Mouse (Mus musculus): ENCODE measurements around the gene Comt.

Comt gene

GRCm38 (mm10) chr16:18410418-18410817 lies 16.2 kb downstream of the Comt start:
- DNase-seq = no peak

GRCm38 (mm10) chr16:18409776-18410175 lies 16.9 kb downstream of the Comt start:
- no peak for DNase-seq

DNA sequence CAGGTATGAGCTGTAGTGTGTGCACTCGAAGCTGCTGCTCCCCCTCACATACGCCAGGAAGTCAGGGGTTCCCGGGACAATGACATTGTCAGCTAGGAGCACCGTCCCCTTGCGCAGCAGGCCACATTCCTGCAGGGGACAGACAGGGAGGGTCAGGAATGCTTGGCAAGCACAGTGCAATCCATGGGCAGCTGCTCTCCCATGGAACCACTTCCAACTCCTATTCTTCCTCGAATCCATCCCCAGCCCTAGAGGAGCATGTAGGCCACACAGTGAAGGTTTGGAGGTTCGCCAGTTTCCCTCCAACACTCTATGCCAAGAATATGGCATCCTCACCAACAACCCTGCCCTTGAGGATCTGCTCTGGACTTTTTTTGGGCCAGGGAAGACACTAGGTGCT lies 18.7 kb downstream of the Comt start:
- no peak for DNase-seq

DNA sequence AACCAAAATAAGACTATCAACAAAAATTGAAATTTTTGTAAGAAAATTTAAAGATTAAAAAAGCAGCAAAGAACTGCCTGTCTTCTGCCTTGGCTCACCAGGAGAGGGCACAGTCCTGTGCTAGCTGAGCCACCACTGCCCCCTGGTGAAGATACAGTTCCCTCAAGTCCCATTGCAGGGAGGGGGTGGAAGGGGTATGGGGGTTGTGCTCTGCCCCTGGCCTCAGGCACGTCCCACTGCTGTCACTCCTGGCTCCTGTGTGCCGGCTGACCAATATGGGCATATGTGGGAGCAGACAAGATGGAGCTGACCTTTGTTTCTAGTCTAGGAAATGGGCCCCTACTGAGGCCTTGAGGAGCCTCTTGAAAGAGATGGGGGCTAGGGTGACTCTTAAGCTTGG lies 20.4 kb downstream of the Comt start:
- peak; percentile 68 for DNase-seq

DNA sequence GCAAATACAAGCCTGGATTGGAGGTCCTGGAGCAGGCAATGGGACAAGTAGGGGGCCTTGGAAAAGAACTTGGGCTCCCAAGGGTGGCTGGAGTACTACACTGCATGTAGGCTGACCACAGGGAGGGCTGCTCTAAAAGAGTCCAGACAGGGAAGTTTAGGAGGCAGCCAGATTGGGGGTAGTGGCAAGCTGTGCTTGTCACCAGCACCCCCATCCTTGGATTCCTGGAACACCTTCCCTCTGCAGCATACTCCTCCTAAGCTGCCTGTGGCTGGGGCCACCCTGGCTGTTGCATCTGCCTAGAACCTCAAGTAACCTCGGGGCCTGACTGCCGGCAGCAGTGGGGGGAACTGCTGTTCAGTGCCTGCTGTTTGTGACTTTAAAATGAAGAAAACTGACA lies 20.8 kb downstream of the Comt start:
- no peak for DNase-seq

GRCm38 (mm10) chr16:18405091-18405854 lies 21.4 kb downstream of the Comt start:
- DNase-seq = no peak

- no peak for DNase-seq
These were observed 23.4 kb downstream of the Comt start for GRCm38 (mm10) chr16:18403285-18403684.

GRCm38 (mm10) chr16:18400472-18401216 lies 26.0 kb downstream of the Comt start:
- peak; percentile 89 for DNase-seq

GRCm38 (mm10) chr16:18400028-18400427 lies 26.6 kb downstream of the Comt start:
- no peak for DNase-seq

DNA sequence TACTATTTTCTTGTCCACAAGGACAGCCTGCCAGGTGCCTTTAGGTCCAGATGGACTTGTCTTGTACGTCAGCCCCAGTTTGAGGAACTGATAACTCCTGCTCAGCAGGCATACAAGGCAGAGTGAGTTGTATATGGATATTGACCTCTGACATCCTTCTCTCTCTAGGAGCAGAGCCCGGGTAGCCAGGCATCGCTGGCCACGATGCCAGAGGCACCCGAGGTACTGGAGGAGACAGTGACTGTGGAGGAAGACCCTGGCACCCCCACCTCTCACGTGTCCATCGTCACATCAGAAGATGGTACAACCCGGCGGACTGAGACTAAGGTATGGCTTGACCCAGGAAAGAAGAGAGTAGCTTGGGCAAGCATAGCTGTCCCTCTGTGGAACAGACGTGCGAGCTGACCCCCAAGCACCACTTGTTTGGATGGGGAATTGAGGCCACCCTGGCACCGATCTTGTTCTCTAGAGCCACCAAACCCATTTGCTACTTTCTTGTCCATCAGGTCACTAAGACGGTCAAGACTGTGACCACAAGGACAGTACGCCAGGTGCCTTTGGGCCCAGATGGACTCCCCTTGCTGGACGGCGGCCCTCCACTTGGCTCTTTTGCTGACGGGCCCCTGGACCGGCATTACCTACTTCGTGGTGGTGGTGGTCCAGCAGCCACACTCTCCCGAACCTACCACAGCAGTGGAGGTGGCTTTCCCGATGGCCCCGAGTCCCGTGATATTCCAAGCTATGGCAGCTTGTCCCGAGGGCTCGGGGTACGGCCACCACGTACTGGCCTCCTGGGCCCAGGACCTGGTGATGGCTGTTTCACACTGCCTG lies 29.6 kb downstream of the Comt start:
- no peak for DNase-seq

- DNase-seq = no peak
These were observed 30.5 kb downstream of the Comt start for GRCm38 (mm10) chr16:18396201-18396600.

- no peak for DNase-seq
These were observed 31.0 kb downstream of the Comt start for GRCm38 (mm10) chr16:18395620-18396036.

DNA sequence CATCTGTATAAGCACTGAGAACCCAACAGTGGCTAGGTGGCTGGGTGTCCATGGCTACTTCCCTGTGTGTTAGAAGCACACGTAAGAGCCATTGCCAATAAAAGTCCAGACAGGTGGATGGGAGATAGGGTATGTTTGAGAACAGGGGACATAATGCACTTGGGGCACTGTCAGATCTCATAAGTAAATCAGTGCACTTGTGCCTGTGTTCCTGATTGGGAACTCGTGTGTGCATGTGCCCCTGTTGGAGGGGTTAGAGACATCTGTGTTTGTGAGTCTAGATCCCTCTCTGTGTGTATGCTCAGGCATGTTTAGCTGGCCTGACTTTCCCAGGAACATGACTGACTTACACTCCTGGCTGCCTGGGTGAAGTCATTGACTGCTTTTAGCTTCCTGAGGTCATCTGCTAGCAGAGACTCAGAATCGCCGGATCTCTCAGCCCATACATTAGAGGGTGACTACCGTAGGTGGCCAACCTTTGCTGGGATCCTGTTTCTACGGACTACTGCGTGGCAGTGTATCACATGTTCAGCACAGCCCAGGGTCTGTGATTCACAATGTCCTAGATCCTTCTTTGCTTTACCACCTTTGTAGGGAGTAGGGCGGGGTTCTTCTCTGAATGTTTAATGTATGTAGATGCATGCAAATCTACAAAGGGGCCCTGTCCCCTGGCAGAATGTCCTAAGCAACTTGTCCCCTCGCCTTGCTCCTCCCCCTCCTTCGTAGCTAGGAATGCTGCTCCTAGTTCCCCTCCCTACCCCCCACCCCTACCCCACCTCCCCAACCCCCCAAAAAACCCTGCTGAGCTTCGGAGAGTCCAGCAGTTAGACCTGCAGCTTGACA lies 31.7 kb downstream of the Comt start:
- peak; percentile 65 for DNase-seq

DNA sequence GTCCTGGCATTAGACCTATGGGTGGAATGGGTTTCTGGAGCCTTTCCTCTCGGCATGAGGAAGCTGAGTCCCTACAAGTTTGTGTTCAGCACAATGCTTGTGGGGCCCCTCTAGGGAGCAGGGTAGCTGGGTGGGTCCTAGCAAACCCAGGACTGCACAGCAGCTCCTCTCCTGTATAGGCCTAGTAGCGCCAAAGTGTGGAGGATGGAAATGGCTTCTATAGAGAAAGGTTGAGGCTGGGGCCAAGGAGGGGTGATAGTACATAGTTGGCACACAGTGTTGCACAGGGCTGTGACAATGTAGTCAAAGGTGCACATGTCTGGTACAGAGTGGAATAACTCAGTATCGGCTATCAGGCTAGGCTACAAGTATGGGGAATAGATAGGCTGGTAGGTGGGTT lies 32.6 kb downstream of the Comt start:
- DNase-seq = no peak

- no peak for DNase-seq
These were observed 33.1 kb downstream of the Comt start for GRCm38 (mm10) chr16:18393595-18393994.

DNA sequence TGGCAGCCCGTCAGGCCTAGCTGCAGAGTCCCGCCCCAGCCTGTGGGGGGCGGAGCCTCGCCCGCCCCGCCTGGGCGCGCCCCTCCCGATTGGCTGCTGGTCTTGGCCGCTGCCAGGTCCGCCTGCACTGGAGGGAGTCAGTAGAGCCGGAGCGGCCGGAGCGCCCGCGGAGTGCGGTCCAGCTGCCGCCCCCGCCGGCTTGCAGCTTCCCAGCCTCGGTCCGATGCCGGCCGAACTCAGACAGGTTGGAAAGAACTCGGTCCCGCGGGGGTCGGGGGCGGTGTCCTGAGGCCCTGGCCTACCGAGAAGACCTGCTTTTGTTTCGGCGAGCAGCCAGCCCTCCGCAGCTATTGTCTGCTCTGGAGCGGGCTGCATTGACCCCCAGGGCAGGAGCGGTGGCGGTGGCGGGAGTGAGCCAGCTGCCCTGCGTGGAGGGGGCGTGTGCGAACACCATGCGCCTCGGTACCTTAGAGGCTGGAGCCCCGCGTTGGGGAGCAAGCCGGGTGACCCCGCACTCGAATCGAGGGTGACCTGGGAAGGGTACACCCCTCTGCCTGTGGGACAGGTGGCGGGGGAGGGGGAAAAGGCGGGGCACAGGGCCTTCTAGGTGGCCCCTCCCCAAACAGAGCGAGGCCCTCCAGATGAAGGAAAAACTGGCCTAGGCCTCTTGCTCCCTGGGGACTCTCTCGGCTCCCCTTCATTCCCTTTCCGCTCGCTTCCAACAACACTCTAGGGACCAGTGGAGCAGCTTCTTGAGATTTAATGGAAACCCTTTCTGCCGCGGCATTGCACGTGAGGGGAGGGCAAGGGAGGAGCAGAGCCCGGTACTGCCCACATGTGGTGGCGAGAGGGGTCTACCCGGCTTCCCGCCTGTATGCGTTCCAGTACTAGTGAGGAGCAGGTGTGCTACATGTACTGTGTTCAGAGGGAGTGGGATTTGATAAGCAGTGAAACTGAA lies 33.9 kb downstream of the Comt start:
- peak; percentile 92 for DNase-seq

GRCm38 (mm10) chr16:18391728-18392127 lies 34.9 kb downstream of the Comt start:
- DNase-seq = no peak

DNA sequence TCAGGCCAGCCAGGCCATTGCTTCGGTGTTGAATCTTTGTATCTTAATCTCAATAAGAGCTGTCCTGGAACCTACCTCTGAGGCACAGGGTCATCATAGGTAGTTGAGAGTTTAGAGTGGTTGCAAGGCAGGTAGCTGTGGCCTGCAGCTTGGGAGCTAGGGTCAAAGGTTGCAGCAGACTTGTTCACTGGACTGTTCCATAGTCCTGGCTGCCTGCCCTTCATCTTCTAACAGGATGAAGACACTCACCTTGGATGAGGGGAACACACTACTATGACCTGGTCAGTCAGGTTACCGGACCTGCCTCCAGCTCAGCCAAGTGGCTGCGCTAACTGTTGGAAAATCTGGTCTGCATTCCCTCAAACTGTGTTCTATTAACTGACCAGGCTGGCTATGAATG lies 35.5 kb downstream of the Comt start:
- DNase-seq = no peak

- DNase-seq = no peak
These were observed 36.3 kb downstream of the Comt start for GRCm38 (mm10) chr16:18390399-18390798.

DNA sequence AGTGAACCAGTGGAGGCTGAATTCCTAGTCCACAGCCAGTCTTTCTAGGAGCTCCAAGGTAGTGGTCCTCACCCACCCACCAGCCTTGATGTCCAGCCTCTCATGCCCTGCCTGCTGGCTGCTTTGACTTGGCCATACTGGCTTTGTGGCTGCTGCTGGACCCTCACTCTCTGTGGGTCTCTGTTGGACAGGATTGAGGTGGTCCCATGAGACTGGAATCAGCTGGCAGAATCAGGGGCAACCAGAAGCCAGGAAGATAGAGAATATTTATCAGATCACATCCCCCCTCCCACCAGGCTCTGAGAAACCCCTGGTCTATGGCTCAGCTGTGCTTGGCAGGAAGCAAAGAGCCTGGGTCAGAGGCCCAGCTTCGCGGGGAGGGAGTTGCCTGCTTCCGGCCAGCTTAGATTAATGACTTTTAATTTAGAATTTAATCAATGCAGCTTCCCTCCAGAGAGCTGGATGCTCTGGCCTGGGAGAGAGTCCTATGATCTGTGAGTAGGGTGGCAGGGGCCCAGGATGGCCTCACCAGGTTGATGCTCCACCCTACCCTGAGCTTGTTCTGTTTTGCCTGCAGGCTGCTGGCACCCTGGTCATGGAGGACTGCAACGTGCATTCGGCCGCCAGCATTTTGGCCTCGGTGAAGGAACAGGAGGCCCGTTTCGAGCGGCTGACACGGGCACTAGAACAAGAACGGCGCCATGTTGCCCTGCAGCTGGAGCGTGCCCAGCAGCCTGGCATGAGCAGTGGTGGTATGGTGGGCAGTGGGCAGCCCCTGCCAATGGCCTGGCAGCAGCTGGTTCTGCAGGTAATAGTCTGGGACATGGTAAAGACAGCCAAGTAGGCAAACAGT lies 37.8 kb downstream of the Comt start:
- DNase-seq = no peak
